Mouse (Mus musculus) adrenal gland, postnatal 10 days (tissue): ENCODE measurements around the gene Capn13. TPM values are rescaled to one million over a fixed set of nuclear protein-coding genes. Genes with fewer than 3 reads are reported as not detected.

Experiments
- DNase-seq: peaks from one replicate; pipeline ENCODE4 v3.0.0; 2021; ENCODE audit warnings: mixed read lengths
- long read RNA-seq, 2 experiments: library from polyadenylated mRNA; stranded (forward); transcript quantifications; one replicate each; pipeline ENCODE4 v2.0.0; 2021
- total RNA-seq, 2 experiments: library from RNA; stranded (reverse); gene quantifications; 2 replicates each; pipeline ENCODE4 v1.2.3; 2021

The Capn13 gene
- not detected for total RNA-seq
- long read RNA-seq, experiment 1: 0 reads
- long read RNA-seq, experiment 2: 0 reads

DNA sequence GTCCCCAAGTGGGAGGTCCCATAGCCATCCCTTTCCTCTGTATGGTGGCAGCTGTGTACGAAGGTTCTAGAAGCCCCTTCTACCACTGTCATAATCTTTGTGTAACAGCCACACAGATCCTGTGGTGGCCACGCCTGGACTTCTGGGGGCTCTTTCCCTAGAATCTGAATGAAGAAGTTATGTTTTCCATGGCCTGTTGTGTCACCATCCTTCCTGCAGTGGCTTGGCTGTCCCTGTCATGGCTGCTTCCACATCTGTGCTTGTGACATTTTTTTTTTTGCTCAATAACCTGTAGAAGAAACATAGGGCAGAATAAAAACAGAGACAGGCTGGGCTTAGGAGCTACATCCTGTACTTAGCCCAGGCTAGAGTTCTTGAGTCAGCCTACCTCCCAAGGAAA, at the start of gene Capn13:
Gene Capn13 (minus strand): TSS at position 5 of the 400 bp plus-strand sequence.
- DNase-seq: no peak

DNA sequence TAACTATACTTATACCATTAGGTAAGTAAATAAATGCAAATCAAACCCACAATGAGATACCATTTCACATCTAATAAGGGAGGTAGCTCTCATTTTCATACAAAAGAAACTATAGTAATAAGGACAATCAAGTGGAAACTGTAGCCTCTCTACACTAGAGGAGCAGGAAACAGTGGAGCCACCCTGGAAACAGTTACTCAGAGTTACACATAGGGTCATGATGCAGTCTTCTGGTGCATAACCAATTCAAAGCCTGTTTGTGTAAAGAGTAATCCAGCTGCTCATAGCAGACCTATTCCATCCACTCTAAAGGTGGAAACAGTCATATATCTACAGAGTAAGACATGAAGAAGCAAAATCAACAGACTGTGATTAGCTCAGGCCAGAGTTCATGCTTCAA, 48.4 kb upstream of the Capn13 start:
- DNase-seq: no peak

DNA sequence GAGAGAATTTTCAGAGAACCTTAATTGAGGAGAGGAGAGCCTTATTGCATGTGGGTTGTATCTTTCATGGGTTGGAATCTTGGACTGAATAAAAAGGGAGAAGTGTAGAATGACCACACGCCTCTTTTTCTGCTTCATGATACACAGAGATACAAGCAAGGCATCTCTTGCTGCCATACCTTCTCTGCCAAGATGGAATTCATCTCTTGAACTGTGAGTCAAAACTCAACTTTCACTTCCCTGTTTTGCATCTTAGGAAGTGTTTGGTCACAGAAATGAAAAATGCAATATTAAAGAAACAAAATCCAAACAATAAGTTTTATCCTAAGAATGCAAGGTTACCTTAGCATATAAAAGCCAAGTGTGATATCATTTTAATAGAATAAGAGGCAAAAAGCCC, 40.1 kb upstream of the Capn13 start:
- no peak for DNase-seq

DNA sequence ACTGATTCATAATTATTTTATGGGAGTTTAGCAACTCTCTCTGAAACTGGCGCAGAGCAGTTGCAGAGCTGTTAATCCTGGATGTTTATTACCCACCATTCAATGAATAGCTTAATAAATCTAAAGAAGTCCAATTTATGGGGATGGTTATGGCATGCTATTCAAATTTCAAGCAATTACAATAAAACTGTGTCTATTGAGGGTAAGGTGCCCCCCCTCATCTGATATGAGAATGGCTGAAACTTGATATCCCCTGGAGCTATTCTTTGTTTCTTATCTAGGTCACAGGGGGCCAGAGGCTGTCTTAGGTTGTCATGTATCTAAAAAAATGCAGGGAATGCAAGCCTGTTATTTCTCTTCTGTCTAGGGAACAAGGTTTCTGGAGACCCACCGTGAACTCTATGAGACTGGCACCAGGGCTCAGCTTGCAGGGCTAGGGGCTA, 31.9 kb upstream of the Capn13 start:
- no peak for DNase-seq

DNA sequence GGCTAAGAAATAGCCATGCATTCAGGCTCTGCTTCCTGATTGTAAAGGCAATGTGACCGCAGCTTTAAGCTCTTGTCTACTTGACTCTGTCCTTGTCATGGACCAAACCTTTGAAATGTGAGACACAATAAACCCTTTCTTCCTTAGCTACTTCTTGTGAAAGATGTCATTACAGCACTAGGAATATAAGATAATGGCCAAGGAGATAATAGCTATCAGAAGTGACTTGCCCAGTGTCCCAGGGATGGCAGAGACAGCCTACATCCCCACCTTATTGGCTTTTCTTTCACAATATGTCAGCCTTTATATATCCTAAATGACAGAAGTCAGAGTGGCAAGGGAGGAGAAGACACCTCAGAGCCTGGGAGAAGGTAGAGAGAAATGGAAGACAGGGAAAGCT, 31.4 kb upstream of the Capn13 start:
- no peak for DNase-seq

DNA sequence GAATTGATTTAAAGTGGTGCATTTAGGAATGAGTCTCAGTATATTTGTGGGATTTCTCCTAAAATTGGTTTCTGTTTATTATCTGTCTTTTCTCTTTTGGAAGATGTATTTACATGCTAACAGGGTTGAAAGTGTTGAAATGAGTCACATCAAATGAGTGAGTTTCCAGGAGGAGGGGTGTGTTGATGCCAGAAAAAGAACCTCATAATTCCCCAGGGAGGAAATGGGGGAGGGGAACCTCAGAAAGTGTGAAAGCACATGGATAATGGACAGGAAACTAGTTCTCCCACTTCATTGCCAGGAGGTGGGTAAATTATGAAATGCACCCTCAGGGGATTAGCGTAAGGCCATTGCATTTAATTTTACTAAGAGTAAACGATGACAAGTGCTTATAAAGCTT, 16.7 kb upstream of the Capn13 start:
- peak; percentile 7 for DNase-seq

DNA sequence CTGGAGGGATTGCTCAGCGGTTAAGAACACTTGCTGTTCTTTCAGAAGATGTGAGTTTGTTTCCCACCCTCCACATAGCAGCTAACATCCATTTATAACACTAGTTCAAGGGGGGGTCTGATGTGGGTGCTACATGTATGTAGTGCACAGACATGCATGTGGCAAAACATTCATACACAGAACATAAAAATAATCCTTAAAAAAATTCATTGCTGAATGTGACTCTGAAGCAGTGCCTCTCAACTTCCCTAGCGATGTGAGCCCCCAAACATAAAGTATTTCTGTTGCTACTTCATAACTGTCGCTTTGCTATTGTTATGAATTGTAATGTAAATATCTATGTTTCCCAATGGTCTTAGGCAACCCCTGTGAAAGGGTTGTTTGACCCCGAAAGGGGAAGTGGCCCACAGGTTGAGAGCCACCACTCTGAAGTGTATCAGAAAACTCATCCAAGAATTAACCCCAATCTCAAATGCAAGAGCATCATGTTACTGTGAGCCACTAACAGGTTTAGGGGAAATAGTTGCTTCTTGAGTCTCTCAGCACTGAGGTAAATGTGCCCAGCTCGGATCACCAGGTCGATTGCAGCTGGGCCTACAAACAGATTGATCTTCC, 15.6 kb upstream of the Capn13 start:
- DNase-seq: no peak

DNA sequence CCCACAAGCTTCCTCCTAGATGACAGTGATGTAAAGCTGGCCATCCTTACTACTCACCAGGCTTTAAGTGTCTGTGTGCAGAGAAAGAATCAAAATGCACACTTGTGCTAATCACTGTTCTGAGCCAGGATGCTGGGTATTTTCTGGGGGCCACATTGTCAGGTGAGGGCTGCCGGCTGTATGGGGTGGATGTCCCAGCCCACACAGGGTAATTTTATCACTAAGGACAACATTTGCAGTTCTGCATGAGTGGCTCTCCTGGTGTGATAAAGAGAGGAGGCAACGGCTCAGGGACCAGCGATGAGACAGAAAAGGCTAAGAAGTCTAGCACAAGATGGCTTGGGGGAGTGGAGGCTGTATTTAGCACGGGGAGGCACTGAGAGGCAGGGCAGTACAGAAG, 11.2 kb upstream of the Capn13 start:
- no peak for DNase-seq

DNA sequence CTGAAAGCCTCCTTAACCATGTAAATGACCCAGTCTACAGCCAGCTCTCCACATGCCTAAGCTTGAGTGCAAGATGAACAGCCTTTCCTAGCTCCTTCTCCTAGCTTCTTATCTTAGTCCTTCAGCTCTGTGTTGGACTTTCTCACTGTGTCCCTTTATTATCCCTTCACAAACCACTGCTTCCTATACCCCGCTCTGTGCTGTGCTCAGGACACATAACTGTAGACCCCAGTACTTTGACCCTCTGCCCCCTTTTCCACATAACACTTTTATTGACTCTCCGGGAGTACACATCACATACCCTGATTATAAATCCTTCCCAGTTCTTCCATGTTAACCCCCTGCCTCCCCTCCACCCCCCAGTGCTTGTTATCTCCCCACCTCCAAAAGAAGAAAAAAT, 606 bp upstream of the Capn13 start:
- DNase-seq: no peak

DNA sequence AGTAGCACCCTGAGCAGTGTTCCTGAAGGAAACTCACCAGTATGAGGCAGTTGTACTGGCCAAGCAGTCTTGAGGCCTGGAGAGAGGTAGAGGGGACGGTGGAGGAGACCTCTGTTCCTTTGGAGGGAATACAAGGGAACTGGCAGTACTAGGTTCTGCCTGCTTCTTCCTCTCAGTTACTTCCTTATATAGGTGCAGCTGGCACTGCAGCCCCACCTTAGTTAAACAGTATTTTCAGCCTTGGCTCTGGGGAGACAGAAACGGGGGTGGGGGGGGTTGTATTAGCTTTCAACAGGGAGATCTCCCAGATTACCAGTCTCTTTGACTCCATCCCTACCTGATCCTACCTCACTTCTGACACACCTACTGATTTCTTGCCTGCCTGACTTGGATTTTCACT, 1.5 kb downstream of the Capn13 start:
- DNase-seq: no peak

DNA sequence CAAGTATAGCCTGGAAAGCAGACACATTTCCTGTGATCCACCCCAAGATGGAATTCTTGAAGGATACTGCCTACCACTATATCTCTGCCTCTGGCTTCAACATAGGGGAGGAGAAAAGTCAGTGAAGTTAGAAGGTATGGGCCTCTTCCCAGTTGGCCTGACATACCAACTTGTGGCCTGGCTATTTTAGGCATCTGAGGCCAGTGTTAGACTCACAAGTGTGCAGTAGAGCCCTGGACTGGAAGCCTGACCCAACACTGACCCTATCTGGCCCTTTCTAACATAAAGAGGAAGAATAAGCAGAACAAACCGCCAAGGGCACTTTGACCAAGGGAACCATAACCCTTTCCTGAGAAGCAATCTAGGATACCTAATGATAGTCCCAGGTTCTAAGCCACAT, 7.3 kb downstream of the Capn13 start:
- no peak for DNase-seq

DNA sequence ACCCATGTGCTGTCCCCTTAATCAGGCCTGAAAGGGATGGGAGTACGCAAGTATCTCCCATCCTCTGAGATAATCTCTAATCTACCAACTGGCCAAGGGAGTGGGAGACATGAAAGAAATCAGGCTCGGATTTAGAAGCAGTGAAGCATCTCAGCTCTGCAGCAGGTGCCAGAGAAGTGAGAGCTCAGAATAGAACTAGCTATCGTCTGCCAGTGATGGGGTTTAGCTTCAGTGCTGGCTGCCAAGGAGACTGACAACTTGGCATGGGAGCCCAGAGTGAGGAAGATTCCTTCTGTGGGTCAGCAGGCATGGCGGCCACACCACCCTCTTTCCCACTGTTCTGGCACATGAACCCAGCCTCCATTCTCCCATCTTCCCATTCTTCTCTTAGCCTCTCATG, 8.9 kb downstream of the Capn13 start:
- no peak for DNase-seq

DNA sequence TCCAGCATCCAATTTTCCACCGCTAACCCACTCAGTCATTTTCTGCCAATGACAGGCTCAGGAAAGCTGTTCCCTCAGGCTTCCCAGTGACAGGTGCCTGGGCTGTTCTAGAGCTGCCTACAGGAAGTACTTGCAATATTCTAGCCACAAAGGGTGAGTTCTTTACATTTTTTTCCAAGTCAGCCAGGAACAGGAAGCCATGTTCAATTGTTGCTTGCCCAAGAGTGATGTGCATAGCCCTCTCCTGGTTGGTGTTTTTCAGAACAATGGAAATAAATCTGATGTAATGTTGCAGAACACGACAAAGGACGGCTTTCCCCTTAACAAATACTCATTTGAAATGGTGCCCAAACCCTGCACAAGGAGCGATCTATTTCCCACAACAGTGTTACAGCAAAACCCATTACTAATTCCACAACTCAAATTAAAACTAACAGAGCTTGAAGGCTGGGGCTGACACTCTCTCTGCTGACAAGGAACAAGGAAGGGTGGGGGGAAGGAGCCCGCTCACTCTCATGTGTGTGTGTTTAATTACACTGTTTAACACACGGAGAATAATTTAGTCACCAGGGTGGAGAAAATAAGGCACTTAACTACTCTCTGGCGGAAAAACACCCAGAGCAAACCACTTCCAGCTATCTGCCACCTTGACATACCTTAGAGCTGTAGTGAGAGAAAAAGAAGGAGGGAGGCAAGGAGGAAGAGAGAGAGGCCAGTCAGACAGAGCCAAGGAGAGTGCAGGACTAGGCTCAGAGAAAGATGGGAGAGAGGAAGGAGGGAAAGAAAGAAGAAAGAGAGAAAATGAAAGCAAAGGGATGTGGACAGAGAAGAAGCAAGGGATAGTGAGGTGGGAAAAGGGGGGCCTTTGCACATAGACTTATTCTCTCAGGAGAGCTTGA, 10.2 kb downstream of the Capn13 start:
- DNase-seq: no peak

DNA sequence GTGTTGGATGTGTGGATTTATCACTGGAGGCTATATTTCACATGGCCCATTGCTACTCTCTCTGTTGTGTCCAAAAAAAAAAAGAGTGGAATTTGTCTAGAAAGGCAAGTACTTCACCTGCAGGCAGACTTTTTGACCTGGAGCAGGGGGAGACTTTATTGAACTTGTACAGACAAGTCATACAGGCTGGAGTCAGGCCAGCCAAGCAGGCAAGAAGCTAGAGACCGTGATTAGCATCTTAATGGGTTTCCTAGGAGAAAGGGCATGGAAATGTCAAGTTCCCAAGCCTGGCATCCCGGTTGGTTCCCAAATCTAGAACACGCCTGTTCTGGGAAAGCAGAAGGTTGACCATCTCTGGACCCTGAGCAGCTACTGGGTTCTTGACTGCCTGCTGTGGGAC, 11.3 kb downstream of the Capn13 start:
- DNase-seq: no peak

DNA sequence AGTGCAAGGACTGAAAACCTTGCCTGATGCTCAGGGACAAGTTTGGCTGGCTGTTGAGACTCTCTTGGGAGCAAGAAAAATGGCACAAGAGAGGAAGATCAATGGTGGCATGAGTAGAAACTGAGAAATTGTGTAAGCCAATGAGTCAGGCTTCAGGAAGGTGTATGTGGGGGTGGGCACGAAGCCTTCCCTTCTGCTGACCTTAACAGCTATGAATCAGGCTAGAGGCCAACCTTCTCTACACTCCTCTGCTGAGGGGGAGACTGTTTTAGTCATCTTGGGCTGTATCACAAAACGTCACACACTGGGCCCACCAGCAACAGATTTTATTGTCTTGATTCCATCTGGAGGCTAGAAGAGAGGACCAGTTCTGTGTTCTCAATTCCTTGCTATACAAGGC, 14.1 kb downstream of the Capn13 start:
- no peak for DNase-seq

DNA sequence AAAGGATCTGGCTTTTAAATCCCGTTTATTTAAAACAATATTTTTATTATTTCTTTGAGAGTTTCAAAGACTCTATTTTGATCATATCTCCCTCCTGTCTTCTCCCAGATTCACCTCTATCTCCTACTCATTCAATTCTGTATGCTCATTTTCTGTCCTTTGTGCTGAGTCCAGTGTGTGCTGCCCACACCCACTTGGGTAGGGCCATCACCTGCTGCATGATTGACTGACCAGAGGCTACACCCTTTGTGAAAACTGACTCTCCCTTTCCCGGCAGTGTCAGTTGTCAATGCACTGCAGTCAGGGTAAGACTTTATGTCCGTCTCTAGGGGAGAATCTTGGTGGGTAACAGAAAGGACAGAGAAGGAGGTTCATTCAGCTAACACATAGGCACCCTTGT, 14.7 kb downstream of the Capn13 start:
- DNase-seq: no peak

DNA sequence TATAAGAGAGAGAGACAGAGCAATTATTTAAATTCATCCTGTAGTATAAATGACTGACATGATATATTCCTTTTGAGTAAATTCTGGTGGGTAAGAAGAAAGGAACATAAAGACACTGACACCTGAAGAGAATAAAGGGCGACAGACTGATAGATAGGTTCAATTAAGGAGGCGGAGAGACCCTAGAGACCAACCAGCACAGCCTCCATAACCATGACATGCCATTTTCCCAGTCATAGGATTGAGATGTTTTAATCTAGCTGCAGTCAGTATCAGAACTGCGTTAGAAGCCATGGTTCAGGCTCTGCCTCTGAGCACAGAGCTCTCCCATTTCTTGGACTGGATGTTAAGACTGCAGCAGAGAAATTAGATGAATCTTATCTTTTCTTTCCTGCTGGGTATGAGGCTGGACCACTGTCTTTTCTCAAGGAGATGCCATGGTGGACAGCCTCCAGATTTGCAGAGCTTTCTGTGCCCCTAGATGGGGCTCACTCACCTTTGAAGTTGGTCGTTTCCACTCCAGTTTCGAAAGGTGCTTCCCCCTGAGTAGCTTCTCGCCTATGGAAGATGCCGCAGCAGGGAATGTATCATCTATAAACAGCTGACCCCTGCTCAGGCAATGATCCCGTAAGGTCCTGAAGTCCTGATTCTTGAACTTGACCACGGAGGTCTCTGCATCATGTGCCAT, 18.2 kb downstream of the Capn13 start:
- DNase-seq: no peak

DNA sequence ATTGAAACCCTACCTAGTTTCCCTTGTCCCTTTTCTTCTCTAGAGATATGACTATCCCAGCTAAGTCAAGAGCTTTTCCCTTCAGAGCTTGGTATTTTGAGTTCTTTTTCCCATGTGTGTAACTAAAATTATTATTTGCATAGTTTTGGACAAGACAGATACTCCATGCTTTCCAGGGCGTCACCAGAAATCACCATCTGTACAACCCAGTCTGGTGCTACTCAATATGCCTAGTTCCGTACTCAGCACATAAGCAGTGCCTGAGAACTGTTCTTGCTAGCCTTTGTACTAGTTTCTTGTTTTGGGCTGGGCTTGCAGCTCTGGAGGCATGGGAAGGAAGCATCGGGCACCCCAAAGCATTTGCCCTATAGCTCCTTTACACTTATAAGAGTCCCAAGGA, 19.0 kb downstream of the Capn13 start:
- DNase-seq: no peak

DNA sequence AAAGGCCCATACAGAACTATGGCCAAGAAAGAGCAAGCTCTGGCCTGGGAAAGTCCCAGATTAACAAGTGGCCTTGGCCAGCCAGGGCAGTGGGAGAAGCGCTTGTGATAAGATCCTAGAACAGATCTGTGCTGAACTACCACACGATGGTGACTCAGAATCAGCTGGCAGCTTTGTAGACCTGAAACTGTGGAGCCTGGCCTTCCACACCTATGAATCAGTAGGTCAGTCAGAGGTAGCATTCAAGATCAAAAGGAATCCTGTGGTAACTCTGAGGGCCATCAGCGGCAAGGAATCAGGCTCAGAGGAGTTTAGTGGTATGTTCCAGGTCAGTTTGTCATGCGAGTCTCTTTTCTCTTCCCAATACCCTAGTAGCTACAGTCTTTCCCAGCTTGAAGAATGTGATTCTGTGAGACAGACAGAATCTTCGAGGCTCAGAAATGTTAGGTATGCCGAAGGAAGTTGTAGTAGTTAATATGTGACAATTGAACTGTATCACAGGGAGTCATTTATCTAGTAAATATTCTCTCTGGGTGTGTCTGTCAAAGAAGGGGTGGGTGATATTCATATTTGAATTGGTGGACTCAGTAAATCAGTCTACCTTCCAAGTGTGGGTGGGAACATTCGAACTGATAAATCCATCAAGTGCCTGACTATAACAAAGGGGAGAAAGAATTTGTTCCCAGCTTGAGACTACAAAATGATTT, 22.7 kb downstream of the Capn13 start:
- DNase-seq: peak; percentile 35

DNA sequence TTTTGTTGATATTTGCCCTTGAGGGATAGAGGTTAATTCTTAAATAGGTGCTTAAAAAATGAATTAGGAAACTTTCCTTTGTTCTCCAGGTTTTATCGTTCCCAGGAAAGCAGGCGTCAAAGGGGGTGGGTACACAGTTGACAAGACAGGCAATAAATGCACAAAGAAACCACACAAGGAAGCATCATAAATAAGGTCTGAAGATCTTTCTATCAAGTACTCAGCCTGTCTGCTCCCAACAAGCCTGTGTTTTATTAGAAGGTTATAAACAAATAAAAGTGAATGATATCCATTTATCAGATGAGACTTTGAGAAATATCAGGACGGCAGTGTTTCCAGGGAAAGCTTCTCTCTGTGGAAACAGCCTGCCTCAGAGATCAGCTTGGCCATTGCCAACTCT, 33.3 kb downstream of the Capn13 start:
- DNase-seq: no peak

DNA sequence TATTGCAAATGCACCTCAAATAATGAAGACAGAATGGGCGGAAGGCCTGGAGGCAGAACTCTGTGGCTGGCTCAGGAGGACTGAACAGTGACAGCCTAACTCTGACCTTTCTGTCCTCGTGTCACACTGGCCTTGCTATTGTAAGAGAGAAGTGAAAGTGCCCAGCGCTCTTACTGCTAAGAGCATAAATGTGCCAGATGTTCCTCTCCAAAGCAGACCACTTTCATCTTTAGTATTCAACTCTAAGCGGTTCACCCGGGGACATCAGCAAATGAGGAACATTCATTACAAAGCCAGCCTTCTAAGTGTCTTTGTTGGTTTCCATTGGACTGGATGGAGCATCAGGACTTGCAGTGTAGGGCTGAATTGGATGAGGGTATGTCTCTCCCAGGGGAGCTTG, 39.6 kb downstream of the Capn13 start:
- no peak for DNase-seq

DNA sequence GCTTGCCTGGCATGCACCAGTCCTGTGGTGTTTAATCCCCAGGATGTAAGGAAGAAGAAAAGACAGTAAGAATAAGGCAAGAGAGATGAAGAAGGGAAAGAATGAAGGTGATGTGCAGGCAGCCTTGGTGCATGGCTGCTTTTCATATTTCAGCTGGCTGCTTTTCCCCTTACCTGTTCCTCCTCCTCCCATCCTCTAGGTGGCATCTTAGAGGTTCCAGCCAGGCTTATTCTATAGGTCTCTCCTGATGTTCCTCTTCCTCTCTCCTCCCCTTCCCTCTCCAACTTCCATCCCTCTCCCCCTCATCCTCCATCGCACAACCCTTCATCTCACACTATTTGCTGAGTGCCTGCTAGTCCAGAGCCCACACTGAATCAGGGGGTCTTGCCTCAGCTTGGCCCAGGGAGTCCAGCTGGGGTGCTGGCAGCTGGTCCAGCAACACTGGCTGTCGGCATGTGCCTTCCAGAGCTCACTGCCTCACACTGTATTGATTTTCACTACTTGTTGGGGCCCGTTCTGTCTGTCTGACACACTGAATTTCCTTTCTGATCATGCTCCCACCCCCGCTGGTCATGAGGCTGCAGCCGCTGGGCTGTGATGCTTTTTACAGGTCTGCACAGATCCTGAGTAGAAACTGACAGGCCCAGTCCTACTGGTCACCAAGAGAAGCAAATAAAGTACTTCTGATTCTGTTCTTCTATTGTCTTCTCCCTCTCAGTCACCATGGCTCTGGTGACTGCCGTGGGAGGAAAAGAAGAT, 56.9 kb downstream of the Capn13 start:
- no peak for DNase-seq
